Mouse (Mus musculus): ENCODE data around the gene Hbb-bt. TPM values are rescaled to one million over a fixed set of nuclear protein-coding genes. Genes with fewer than 3 reads are reported as not detected.
"Not testable (repeated sequence)": the region's sequence is repeated elsewhere in the genome, so short reads cannot be mapped to it uniquely, and the experiment has no call there.

Hbb-bt gene
- polyA plus RNA-seq, 1 experiment from 2014 or later: 1,868 TPM

- DNase-seq (ENCODE audit: low spot score): no peak
- no peaks in the 10 kb centered on the region for H3K4me1 ChIP-seq (replicated peaks; ENCODE audit: control insufficient read depth, insufficient read depth, low read length)
- H3K36me3 ChIP-seq (ENCODE audit: control insufficient read depth, insufficient read depth, low read length): no peaks in the 10 kb centered on the region
- no peak overlapping the region for H3K4me3 ChIP-seq (ENCODE audit: low read depth, low read length)
- H3K4me2 ChIP-seq (ENCODE audit: low read length): no peak overlapping the region
- H3K27ac ChIP-seq (ENCODE audit: low read depth): no peak overlapping the region
- H3K27me3 ChIP-seq (replicated peaks; ENCODE audit: control insufficient read depth, insufficient read depth, low read length): no peaks in the 10 kb centered on the region
- no peak for ATAC-seq (replicated peaks; ENCODE audit: low FRiP score, low TSS enrichment, low read depth)
- 88% methylated on average over 1 of the region's 1 CpGs for WGBS
- H3K9me3 ChIP-seq (ENCODE audit: control insufficient read depth, low read length): no peaks in the 10 kb centered on the region
- no peak overlapping the region for H3K9ac ChIP-seq (ENCODE audit: low read length)
Measured at GRCm38 (mm10) chr7:103811223-103811845, 2.5 kb downstream of the Hbb-bt start.

GRCm38 (mm10) chr7:103810746-103811145 is 3.0 kb downstream of the Hbb-bt start:
- Histone ChIP-seq H3K4me2 (ENCODE audit: low read length) (no peak overlapping the region), H3K4me1 (replicated peaks; ENCODE audit: control insufficient read depth, insufficient read depth, low read length) (no peaks in the 10 kb centered on the region), H3K9ac (ENCODE audit: low read length) (no peak overlapping the region), H3K36me3 (ENCODE audit: control insufficient read depth, insufficient read depth, low read length) (no peaks in the 10 kb centered on the region), H3K4me3 (ENCODE audit: low read depth, low read length) (no peak overlapping the region), H3K27ac (ENCODE audit: low read depth) (no peak overlapping the region), H3K27me3 (replicated peaks; ENCODE audit: control insufficient read depth, insufficient read depth, low read length) (no peaks in the 10 kb centered on the region), H3K9me3 (ENCODE audit: control insufficient read depth, low read length) (no peaks in the 10 kb centered on the region)
- ATAC-seq (replicated peaks; ENCODE audit: low FRiP score, low TSS enrichment, low read depth) (no peak), DNase-seq (ENCODE audit: low spot score) (no peak)
- 78% methylated on average over 3 of the region's 3 CpGs for WGBS

GRCm38 (mm10) chr7:103810296-103810695 is 3.5 kb downstream of the Hbb-bt start:
- no peak for ATAC-seq (replicated peaks; ENCODE audit: low FRiP score, low TSS enrichment, low read depth)
- Histone ChIP-seq H3K4me3 (ENCODE audit: low read depth, low read length) (no peak overlapping the region), H3K27ac (ENCODE audit: low read depth) (no peak overlapping the region), H3K4me1 (replicated peaks; ENCODE audit: control insufficient read depth, insufficient read depth, low read length) (no peaks in the 10 kb centered on the region), H3K9ac (ENCODE audit: low read length) (no peak overlapping the region), H3K36me3 (ENCODE audit: control insufficient read depth, insufficient read depth, low read length) (no peaks in the 10 kb centered on the region), H3K9me3 (ENCODE audit: control insufficient read depth, low read length) (no peaks in the 10 kb centered on the region), H3K27me3 (replicated peaks; ENCODE audit: control insufficient read depth, insufficient read depth, low read length) (no peaks in the 10 kb centered on the region), H3K4me2 (ENCODE audit: low read length) (no peak overlapping the region)
- whole genome bisulfite sequencing: 79% methylated on average over 1 of the region's 1 CpGs
- DNase-seq (ENCODE audit: low spot score): no peak

DNA sequence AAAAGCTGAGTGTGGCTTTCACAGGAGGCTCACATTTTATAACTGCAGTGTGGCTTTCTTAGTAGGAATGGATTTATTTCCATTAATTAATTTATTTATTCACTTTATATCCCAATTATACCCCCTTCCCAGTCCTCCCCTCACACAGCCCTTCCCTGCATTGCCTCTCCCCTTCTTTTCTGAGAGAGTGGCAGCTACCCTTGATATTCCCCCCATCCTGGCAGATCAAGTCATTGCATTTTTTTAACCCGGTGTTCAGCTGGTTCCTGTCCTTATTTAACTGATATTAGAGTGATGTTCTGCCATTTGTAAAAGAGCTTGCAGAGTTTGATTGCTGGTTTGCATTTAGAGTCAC is 4.0 kb downstream of the Hbb-bt start:
- no peaks in the 10 kb centered on the region for H3K27me3 ChIP-seq (replicated peaks; ENCODE audit: control insufficient read depth, insufficient read depth, low read length)
- no peaks in the 10 kb centered on the region for H3K36me3 ChIP-seq (ENCODE audit: control insufficient read depth, insufficient read depth, low read length)
- DNase-seq (ENCODE audit: low spot score) (no peak), ATAC-seq (replicated peaks; ENCODE audit: low FRiP score, low TSS enrichment, low read depth) (no peak)
- no peak overlapping the region for H3K4me2 ChIP-seq (ENCODE audit: low read length)
- no peaks in the 10 kb centered on the region for H3K4me1 ChIP-seq (replicated peaks; ENCODE audit: control insufficient read depth, insufficient read depth, low read length)
- no peaks in the 10 kb centered on the region for H3K9me3 ChIP-seq (ENCODE audit: control insufficient read depth, low read length)
- H3K27ac ChIP-seq (ENCODE audit: low read depth): no peak overlapping the region
- WGBS: 70% methylated on average over 1 of the region's 1 CpGs
- H3K4me3 ChIP-seq (ENCODE audit: low read depth, low read length): no peak overlapping the region
- no peak overlapping the region for H3K9ac ChIP-seq (ENCODE audit: low read length)

- H3K4me1 ChIP-seq (replicated peaks; ENCODE audit: control insufficient read depth, insufficient read depth, low read length): no peaks in the 10 kb centered on the region
- 55% methylated on average over 5 of the region's 5 CpGs for WGBS
- no peak for ATAC-seq (replicated peaks; ENCODE audit: low FRiP score, low TSS enrichment, low read depth)
Measured at GRCm38 (mm10) chr7:103808971-103809800, 4.6 kb downstream of the Hbb-bt start.

DNA sequence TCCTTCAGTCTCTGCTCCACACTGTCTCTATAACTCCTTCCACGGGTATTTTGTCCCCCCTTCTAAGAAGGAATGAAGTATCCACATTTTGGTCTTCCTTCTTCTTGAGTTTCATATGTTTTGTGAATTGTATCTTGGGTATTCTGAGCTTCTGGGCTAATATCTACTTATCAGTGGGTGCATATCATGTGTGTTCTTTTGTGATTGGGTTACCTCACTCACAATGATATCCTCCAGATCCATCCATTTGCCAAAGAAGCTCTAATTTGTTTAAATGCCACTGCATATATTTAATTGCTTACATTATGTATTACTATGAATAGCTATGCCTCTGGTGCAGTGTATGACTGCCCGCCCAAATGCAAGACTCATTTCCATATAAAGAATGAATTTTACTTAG is 5.7 kb downstream of the Hbb-bt start:
- H3K36me3 ChIP-seq (ENCODE audit: control insufficient read depth, insufficient read depth, low read length); H3K4me1 ChIP-seq (replicated peaks; ENCODE audit: control insufficient read depth, insufficient read depth, low read length); H3K27me3 ChIP-seq (replicated peaks; ENCODE audit: control insufficient read depth, insufficient read depth, low read length); H3K27ac ChIP-seq (ENCODE audit: low read depth); H3K4me3 ChIP-seq (ENCODE audit: low read depth, low read length); H3K9me3 ChIP-seq (ENCODE audit: control insufficient read depth, low read length); DNase-seq (ENCODE audit: low spot score); ATAC-seq (replicated peaks; ENCODE audit: low FRiP score, low TSS enrichment, low read depth); H3K4me2 ChIP-seq (ENCODE audit: low read length); H3K9ac ChIP-seq (ENCODE audit: low read length): not testable (repeated sequence)
- WGBS: 72% methylated on average over 2 of the region's 2 CpGs

More at GRCm38 (mm10) chr7:103808971-103809800, 4.6 kb downstream of the Hbb-bt start:
- Histone ChIP-seq H3K27me3 (replicated peaks; ENCODE audit: control insufficient read depth, insufficient read depth, low read length) (no peaks in the 10 kb centered on the region), H3K36me3 (ENCODE audit: control insufficient read depth, insufficient read depth, low read length) (no peaks in the 10 kb centered on the region), H3K27ac (ENCODE audit: low read depth) (no peak overlapping the region), H3K9me3 (ENCODE audit: control insufficient read depth, low read length) (no peaks in the 10 kb centered on the region), H3K4me3 (ENCODE audit: low read depth, low read length) (no peak overlapping the region), H3K4me2 (ENCODE audit: low read length) (no peak overlapping the region), H3K9ac (ENCODE audit: low read length) (no peak overlapping the region)
- DNase-seq (ENCODE audit: low spot score): no peak

GRCm38 (mm10) chr7:103806856-103807255 is 6.9 kb downstream of the Hbb-bt start:
- no peaks in the 10 kb centered on the region for H3K4me1 ChIP-seq (replicated peaks; ENCODE audit: control insufficient read depth, insufficient read depth, low read length)
- H3K4me3 ChIP-seq (ENCODE audit: low read depth, low read length): no peak overlapping the region
- no peaks in the 10 kb centered on the region for H3K27me3 ChIP-seq (replicated peaks; ENCODE audit: control insufficient read depth, insufficient read depth, low read length)
- H3K9ac ChIP-seq (ENCODE audit: low read length): no peak overlapping the region
- no peaks in the 10 kb centered on the region for H3K36me3 ChIP-seq (ENCODE audit: control insufficient read depth, insufficient read depth, low read length)
- H3K27ac ChIP-seq (ENCODE audit: low read depth): no peak overlapping the region
- ATAC-seq (replicated peaks; ENCODE audit: low FRiP score, low TSS enrichment, low read depth) (no peak), DNase-seq (ENCODE audit: low spot score) (peak; percentile 51)
- WGBS: 63% methylated on average over 1 of the region's 1 CpGs
- no peaks in the 10 kb centered on the region for H3K9me3 ChIP-seq (ENCODE audit: control insufficient read depth, low read length)
- no peak overlapping the region for H3K4me2 ChIP-seq (ENCODE audit: low read length)

- Histone ChIP-seq H3K27ac (ENCODE audit: low read depth) (no peak overlapping the region), H3K4me2 (ENCODE audit: low read length) (no peak overlapping the region), H3K4me3 (ENCODE audit: low read depth, low read length) (no peak overlapping the region), H3K27me3 (replicated peaks; ENCODE audit: control insufficient read depth, insufficient read depth, low read length) (no peaks in the 10 kb centered on the region), H3K4me1 (replicated peaks; ENCODE audit: control insufficient read depth, insufficient read depth, low read length) (no peaks in the 10 kb centered on the region), H3K9me3 (ENCODE audit: control insufficient read depth, low read length) (no peaks in the 10 kb centered on the region), H3K9ac (ENCODE audit: low read length) (no peak overlapping the region), H3K36me3 (ENCODE audit: control insufficient read depth, insufficient read depth, low read length) (no peaks in the 10 kb centered on the region)
- ATAC-seq (replicated peaks; ENCODE audit: low FRiP score, low TSS enrichment, low read depth) (no peak), DNase-seq (ENCODE audit: low spot score) (no peak)
- 22% methylated on average over 4 of the region's 4 CpGs for WGBS
Measured at GRCm38 (mm10) chr7:103792669-103793388, 21.0 kb downstream of the Hbb-bt start.

All from intestine, embryonic 14.5 days (tissue).